ENCODE assay signal across 8 mouse cellular contexts in the genomic region with DNA sequence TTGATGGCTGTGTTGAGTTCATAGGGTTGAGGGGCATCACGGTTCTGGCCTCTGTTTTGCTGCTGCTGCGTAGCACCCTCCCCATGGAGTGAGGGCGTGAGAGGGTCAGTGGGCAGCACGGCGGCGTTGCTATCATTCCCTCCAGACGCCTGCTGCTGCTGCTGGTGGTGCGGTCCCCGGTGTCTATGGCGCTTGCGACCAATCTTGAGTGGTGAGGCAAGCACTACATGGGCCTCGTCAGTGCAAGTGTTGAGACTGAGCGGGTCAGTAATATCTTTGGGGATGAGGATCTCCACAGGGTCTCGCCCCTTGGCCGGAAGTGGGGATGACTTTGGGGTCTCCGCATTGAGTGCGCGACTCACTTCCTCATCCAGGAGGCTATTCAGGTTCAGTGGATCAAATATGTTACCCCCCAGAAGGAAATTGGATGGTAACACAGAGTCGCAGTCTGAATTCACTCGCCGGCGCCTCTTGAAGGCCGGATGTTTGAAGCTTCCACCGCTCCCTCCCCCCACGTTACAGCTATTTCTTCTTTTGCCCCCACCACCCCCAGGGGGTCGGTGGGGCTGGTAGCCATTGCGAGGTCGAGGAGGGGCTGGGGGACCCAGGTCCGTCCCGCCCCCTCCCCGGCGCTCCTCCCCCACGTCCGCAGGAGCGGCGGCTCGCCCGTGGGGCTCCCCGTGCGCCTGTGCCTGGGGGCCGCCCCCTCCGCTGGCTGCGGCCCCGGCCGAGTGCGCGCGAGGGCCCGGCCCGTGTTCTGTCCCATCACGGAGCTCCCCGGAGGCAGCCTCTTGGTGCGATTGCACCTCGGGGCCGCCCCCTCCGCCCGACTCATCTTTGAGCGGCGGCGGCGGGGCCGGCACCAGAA. TPM values are rescaled to one million over a fixed set of nuclear protein-coding genes. Genes with fewer than 3 reads are reported as not detected.
A peak's percentile ranks its signal among the peaks of the same experiment; 100 is the strongest.
DNase-seq lines count a peak whose midpoint lies in the region; ATAC-seq lines count a peak whose summit lies in the region.

No protein-coding gene starts in this region.

- peak overlapping the region; percentile 92 for H3K4me2 ChIP-seq in forebrain, embryonic 12.5 days
- H3K4me2 ChIP-seq in hindbrain, embryonic 16.5 days (ENCODE audit: low read length) = peak overlapping the region; percentile 73
- peak overlapping the region; percentile 99 for H3K4me2 ChIP-seq in liver, embryonic 13.5 days
- peak overlapping the region; percentile 89 for H3K4me2 ChIP-seq in neural tube, embryonic 11.5 days (ENCODE audit: low read depth)

- peak; percentile 10 for ATAC-seq in forebrain, embryonic 12.5 days (ENCODE audit: low FRiP score)
- ATAC-seq in hindbrain, embryonic 16.5 days = peak; percentile 12
- peak; percentile 15 for ATAC-seq in liver, embryonic 13.5 days (ENCODE audit: low read depth)
- peak; percentile 0; the same call in 1 of the 2 replicates for ATAC-seq in neural tube, embryonic 11.5 days (ENCODE audit: insufficient read depth, low FRiP score, low TSS enrichment)

- peaks cover 7% of the 10 kb centered on the region; the same call in 1 of the 2 replicates for H3K27me3 ChIP-seq in forebrain, embryonic 12.5 days
- no peaks in the 10 kb centered on the region for H3K27me3 ChIP-seq in hindbrain, embryonic 16.5 days (replicated peaks; ENCODE audit: control insufficient read depth, insufficient read depth, low read length)
- 0 out of 2 replicates have a peak, but pooled peaks cover 3% of the 10 kb centered on the region for H3K27me3 ChIP-seq in liver, embryonic 13.5 days
- no peaks in the 10 kb centered on the region; the same call in 1 of the 2 replicates for H3K27me3 ChIP-seq in neural tube, embryonic 11.5 days (ENCODE audit: control insufficient read depth, insufficient read depth, low read length)

- peak overlapping the region; percentile 98 for H3K27ac ChIP-seq in forebrain, embryonic 12.5 days
- peak overlapping the region; percentile 99 for H3K27ac ChIP-seq in hindbrain, embryonic 16.5 days (ENCODE audit: low read depth, low read length)
- peak overlapping the region; percentile 99 for H3K27ac ChIP-seq in liver, embryonic 13.5 days
- peak overlapping the region; percentile 97 for H3K27ac ChIP-seq in neural tube, embryonic 11.5 days (ENCODE audit: low read depth, low read length)

- H3K36me3 ChIP-seq in forebrain, embryonic 12.5 days (replicated peaks) = peaks cover 46% of the 10 kb centered on the region
- H3K36me3 ChIP-seq in hindbrain, embryonic 16.5 days (ENCODE audit: control insufficient read depth, insufficient read depth, low read length) = peaks cover 19% of the 10 kb centered on the region; the same call in 1 of the 2 replicates
- peaks cover 45% of the 10 kb centered on the region for H3K36me3 ChIP-seq in liver, embryonic 13.5 days
- peaks cover 11% of the 10 kb centered on the region for H3K36me3 ChIP-seq in neural tube, embryonic 11.5 days (ENCODE audit: control insufficient read depth, insufficient read depth, low read length)

- peak overlapping the region; percentile 95 for H3K4me3 ChIP-seq in forebrain, embryonic 12.5 days (replicated peaks)
- H3K4me3 ChIP-seq in hindbrain, embryonic 16.5 days (ENCODE audit: low read length) = peak overlapping the region; percentile 77
- H3K4me3 ChIP-seq in liver, embryonic 13.5 days (replicated peaks) = peak overlapping the region; percentile 84
- H3K4me3 ChIP-seq in neural tube, embryonic 11.5 days (ENCODE audit: low read depth, low read length) = peak overlapping the region; percentile 90

- H3K4me1 ChIP-seq in forebrain, embryonic 12.5 days = peaks cover 48% of the 10 kb centered on the region
- peaks cover 36% of the 10 kb centered on the region for H3K4me1 ChIP-seq in hindbrain, embryonic 16.5 days (ENCODE audit: control insufficient read depth, insufficient read depth, low read depth, low read length)
- peaks cover 50% of the 10 kb centered on the region for H3K4me1 ChIP-seq in liver, embryonic 13.5 days (replicated peaks)
- peaks cover 23% of the 10 kb centered on the region for H3K4me1 ChIP-seq in neural tube, embryonic 11.5 days (ENCODE audit: control insufficient read depth, insufficient read depth, low read length)

- peak overlapping the region; percentile 98 for H3K9ac ChIP-seq in forebrain, embryonic 12.5 days
- H3K9ac ChIP-seq in hindbrain, embryonic 16.5 days (ENCODE audit: low read depth, low read length) = peak overlapping the region; percentile 87
- peak overlapping the region; percentile 97 for H3K9ac ChIP-seq in liver, embryonic 13.5 days
- H3K9ac ChIP-seq in neural tube, embryonic 11.5 days (ENCODE audit: low read length) = peak overlapping the region; percentile 94

- no peaks in the 10 kb centered on the region for H3K9me3 ChIP-seq in forebrain, embryonic 12.5 days
- no peaks in the 10 kb centered on the region for H3K9me3 ChIP-seq in hindbrain, embryonic 16.5 days (ENCODE audit: control insufficient read depth, low read length)
- no peaks in the 10 kb centered on the region for H3K9me3 ChIP-seq in liver, embryonic 13.5 days (replicated peaks)
- H3K9me3 ChIP-seq in neural tube, embryonic 11.5 days (ENCODE audit: control insufficient read depth, low read length) = no peaks in the 10 kb centered on the region

- 7% methylated on average over 58 of the region's 62 CpGs for WGBS in forebrain, embryonic 12.5 days
- 2% methylated on average over 51 of the region's 62 CpGs for WGBS in hindbrain, embryonic 16.5 days
- 2% methylated on average over 50 of the region's 62 CpGs for WGBS in liver, embryonic 13.5 days (ENCODE audit: insufficient replicate concordance)
- 5% methylated on average over 54 of the region's 62 CpGs for WGBS in neural tube, embryonic 11.5 days

- DNase-seq in retina, embryonic 14.5 days (ENCODE audit: low spot score) = peak; percentile 21
- no peak for DNase-seq in retina, postnatal 1 day
- peak; percentile 81 for DNase-seq in adrenal gland, adult 2 months
- DNase-seq in liver, embryonic 13.5 days = peak; percentile 38
- peak; percentile 51 for DNase-seq in neural tube, embryonic 11.5 days (ENCODE audit: low spot score)
- no peak for DNase-seq in urinary bladder, postnatal 4 days (ENCODE audit: low spot score in 2 of 2)

RNA-seq across cellular contexts. Expression of gene Mepce, which starts 2.1 kb away (rescaled TPM):
- 10 to 100 TPM; 43.9 to 46.4 TPM for total RNA-seq in adrenal gland, adult 2 months (2021)
- polyA plus RNA-seq in adrenal gland, adult 2 months (2012; rRNA removed) = 29.9 and 35.4 TPM in 2 replicates
- polyA plus RNA-seq in forebrain, embryonic 12.5 days (2016; fragmentation: Nextera tagmentation; extraction: Ambion mirVana) = 13.4 and 15.4 TPM in 2 replicates
- 11.1 and 12.2 TPM in 2 replicates for polyA plus RNA-seq in hindbrain, embryonic 16.5 days (2015; fragmentation: Nextera tagmentation; extraction: Ambion mirVana)
- polyA plus RNA-seq in liver, embryonic 13.5 days (2015; fragmentation: Nextera tagmentation; extraction: Ambion mirVana) = 4.5 and 4.9 TPM in 2 replicates
- 10.0 and 10.7 TPM in 2 replicates for polyA plus RNA-seq in neural tube, embryonic 11.5 days (2014; fragmentation: Nextera tagmentation; extraction: Ambion mirVana)

RNA-seq across cellular contexts. Expression of gene Zcwpw1, which starts 2.2 kb away (rescaled TPM):
- 1 to 10 TPM; 2.0 to 2.2 TPM for total RNA-seq in adrenal gland, adult 2 months (2021)
- 0.38 and 0.56 TPM in 2 replicates for polyA plus RNA-seq in adrenal gland, adult 2 months (2012; rRNA removed)
- polyA plus RNA-seq in forebrain, embryonic 12.5 days (2016; fragmentation: Nextera tagmentation; extraction: Ambion mirVana) = 14.6 and 15.2 TPM in 2 replicates
- 11.2 and 13.5 TPM in 2 replicates for polyA plus RNA-seq in hindbrain, embryonic 16.5 days (2015; fragmentation: Nextera tagmentation; extraction: Ambion mirVana)
- polyA plus RNA-seq in liver, embryonic 13.5 days (2015; fragmentation: Nextera tagmentation; extraction: Ambion mirVana) = 3.5 and 4.8 TPM in 2 replicates
- 11.4 and 11.5 TPM in 2 replicates for polyA plus RNA-seq in neural tube, embryonic 11.5 days (2014; fragmentation: Nextera tagmentation; extraction: Ambion mirVana)

RNA-seq across cellular contexts. Expression of gene Ppp1r35, which starts 6.7 kb away (rescaled TPM):
- total RNA-seq in adrenal gland, adult 2 months (2021) = 10 to 100 TPM; 16.1 to 40.1 TPM
- polyA plus RNA-seq in adrenal gland, adult 2 months (2012; rRNA removed) = 61.5 and 83.6 TPM in 2 replicates
- 55.7 and 60.1 TPM in 2 replicates for polyA plus RNA-seq in forebrain, embryonic 12.5 days (2016; fragmentation: Nextera tagmentation; extraction: Ambion mirVana)
- 34.9 and 41.8 TPM in 2 replicates for polyA plus RNA-seq in hindbrain, embryonic 16.5 days (2015; fragmentation: Nextera tagmentation; extraction: Ambion mirVana)
- 17.8 and 20.1 TPM in 2 replicates for polyA plus RNA-seq in liver, embryonic 13.5 days (2015; fragmentation: Nextera tagmentation; extraction: Ambion mirVana)
- 71.1 and 71.2 TPM in 2 replicates for polyA plus RNA-seq in neural tube, embryonic 11.5 days (2014; fragmentation: Nextera tagmentation; extraction: Ambion mirVana)

RNA-seq across cellular contexts. Expression of gene Tsc22d4, which starts 39.9 kb away (rescaled TPM):
- total RNA-seq in adrenal gland, adult 2 months (2021) = 10 to 100 TPM; 82.9 to 89.9 TPM
- polyA plus RNA-seq in adrenal gland, adult 2 months (2012; rRNA removed) = 123 and 136 TPM in 2 replicates
- polyA plus RNA-seq in forebrain, embryonic 12.5 days (2016; fragmentation: Nextera tagmentation; extraction: Ambion mirVana) = 68.6 and 73.2 TPM in 2 replicates
- polyA plus RNA-seq in hindbrain, embryonic 16.5 days (2015; fragmentation: Nextera tagmentation; extraction: Ambion mirVana) = 101 and 150 TPM in 2 replicates
- 66.8 and 69.1 TPM in 2 replicates for polyA plus RNA-seq in liver, embryonic 13.5 days (2015; fragmentation: Nextera tagmentation; extraction: Ambion mirVana)
- 73.9 and 75.6 TPM in 2 replicates for polyA plus RNA-seq in neural tube, embryonic 11.5 days (2014; fragmentation: Nextera tagmentation; extraction: Ambion mirVana)

RNA-seq across cellular contexts. Expression of gene Nyap1, which starts 44.0 kb away (rescaled TPM):
- total RNA-seq in adrenal gland, adult 2 months (2021) = 1 to 10 TPM; 2.2 to 6.0 TPM
- 7.3 and 8.9 TPM in 2 replicates for polyA plus RNA-seq in adrenal gland, adult 2 months (2012; rRNA removed)
- polyA plus RNA-seq in forebrain, embryonic 12.5 days (2016; fragmentation: Nextera tagmentation; extraction: Ambion mirVana) = 19.5 and 22.6 TPM in 2 replicates
- polyA plus RNA-seq in hindbrain, embryonic 16.5 days (2015; fragmentation: Nextera tagmentation; extraction: Ambion mirVana) = 44.0 and 50.2 TPM in 2 replicates
- polyA plus RNA-seq in liver, embryonic 13.5 days (2015; fragmentation: Nextera tagmentation; extraction: Ambion mirVana) = 0.17 and 0.19 TPM in 2 replicates
- polyA plus RNA-seq in neural tube, embryonic 11.5 days (2014; fragmentation: Nextera tagmentation; extraction: Ambion mirVana) = 3.8 and 4.4 TPM in 2 replicates

Comparison
In these comparisons a context has a peak if more than half of its experiments do, and no peak if none do; other contexts are left out.
1. DNase-seq: peak in retina, embryonic 14.5 days (single experiment), adrenal gland, adult 2 months (single experiment), liver, embryonic 13.5 days (single experiment) and neural tube, embryonic 11.5 days (single experiment); none in retina, postnatal 1 day (single experiment) and urinary bladder, postnatal 4 days (0 of 2).
2. Peak in every context shown above with its lines, with median percentiles within 50 percentile points of each other: ATAC-seq, H3K27ac ChIP-seq, H3K4me2 ChIP-seq, H3K4me3 ChIP-seq and H3K9ac ChIP-seq.